Mouse (Mus musculus) limb, embryonic 14.5 days (tissue): Measurements from ENCODE around the gene Net1. TPM values are rescaled to one million over a fixed set of nuclear protein-coding genes. Genes with fewer than 3 reads are reported as not detected.
A peak's percentile ranks its signal among the peaks of the same experiment; 100 is the strongest.

Experiments used
- ATAC-seq: fragments of 200-750 bp; cut with Nextera tagmentation; 2 replicates; pipeline ENCODE4 v1.8.0; 2017; ENCODE audit warnings: low read depth, moderate number of reproducible peaks, moderate TSS enrichment; ENCODE audit not compliant: low FRiP score
- DNase-seq: peaks from one replicate; pipeline ENCODE4 v3.0.0-alpha.2; 2015; ENCODE audit warnings: low spot score
- H3K27ac ChIP-seq: fragments of 300-500 bp; sonication (generic); replicated peaks from 2 replicates; pipeline ENCODE4 v1.5.1; 2014; ENCODE audit warnings: low read depth, mild to moderate bottlenecking, low read length, moderate library complexity, mixed read lengths
- H3K27me3 ChIP-seq: fragments of 300-500 bp; sonication (generic); 2 replicates; pipeline ENCODE4 v1.6.1; 2014; ENCODE audit warnings: low read length, mixed read lengths; ENCODE audit not compliant: control insufficient read depth, insufficient read depth
- H3K36me3 ChIP-seq: fragments of 300-500 bp; sonication (generic); 2 replicates; pipeline ENCODE4 v1.6.1; 2014; ENCODE audit warnings: mild to moderate bottlenecking, low read length, moderate library complexity, mixed read lengths; ENCODE audit not compliant: control insufficient read depth, insufficient read depth
- H3K4me1 ChIP-seq: fragments of 300-500 bp; sonication (generic); 2 replicates; pipeline ENCODE4 v1.6.1; 2014; ENCODE audit warnings: antibody characterized with exemption, low read length, mixed read lengths; ENCODE audit not compliant: control insufficient read depth, insufficient read depth
- H3K4me2 ChIP-seq: fragments of 300-500 bp; sonication (generic); replicated peaks from 2 replicates; pipeline ENCODE4 v1.6.1; 2014; ENCODE audit warnings: low read depth, mild to moderate bottlenecking, low read length, moderate library complexity; ENCODE audit not compliant: severe bottlenecking
- H3K4me3 ChIP-seq: fragments of 300-500 bp; sonication (generic); replicated peaks from 2 replicates; pipeline ENCODE4 v1.5.1; 2014; ENCODE audit warnings: low read length
- H3K9ac ChIP-seq: fragments of 300-500 bp; sonication (generic); 2 replicates; pipeline ENCODE4 v1.6.1; 2014; ENCODE audit warnings: mild to moderate bottlenecking, low read depth, low read length, moderate library complexity; ENCODE audit not compliant: severe bottlenecking
- H3K9me3 ChIP-seq: fragments of 300-500 bp; sonication (generic); 2 replicates; pipeline ENCODE4 v1.6.1; 2016; ENCODE audit warnings: low read length; ENCODE audit not compliant: control insufficient read depth
- POLR2A ChIP-seq: fragments of 200-500 bp; IDR thresholded peaks from 2 replicates; pipeline ENCODE4 v1.8.0; 2012; ENCODE audit warnings: inconsistent platforms, mild to moderate bottlenecking, moderate library complexity, borderline replicate concordance; ENCODE audit not compliant: insufficient read depth, insufficient read length; ENCODE audit errors: extremely low read depth
- WGBS: fragments of 180-500 bp; shearing (Covaris S2); extraction: QIAGEN DNeasy Blood & Tissue Kit; methylation state at CpG from one replicate; pipeline ENCODE4 v1.1.7; 2014; 5-methylcytosine and 5-hydroxymethylcytosine counted together
- polyA plus RNA-seq, 2 experiments: library from polyadenylated mRNA; depleted of rRNA in 1 of 2; stranded (reverse) in 1 of 2; unstranded in 1 of 2; fragments of >200 nt; fragmentation: Nextera tagmentation in 1 of 2; extraction: Ambion mirVana in 1 of 2; gene quantifications; 2 replicates each; pipeline versions ENCODE4 v1.2.1 to v1.2.3; 2012 to 2014

Net1 gene
- polyA plus RNA-seq, 2 experiments = 71.8 to 115 TPM

DNA sequence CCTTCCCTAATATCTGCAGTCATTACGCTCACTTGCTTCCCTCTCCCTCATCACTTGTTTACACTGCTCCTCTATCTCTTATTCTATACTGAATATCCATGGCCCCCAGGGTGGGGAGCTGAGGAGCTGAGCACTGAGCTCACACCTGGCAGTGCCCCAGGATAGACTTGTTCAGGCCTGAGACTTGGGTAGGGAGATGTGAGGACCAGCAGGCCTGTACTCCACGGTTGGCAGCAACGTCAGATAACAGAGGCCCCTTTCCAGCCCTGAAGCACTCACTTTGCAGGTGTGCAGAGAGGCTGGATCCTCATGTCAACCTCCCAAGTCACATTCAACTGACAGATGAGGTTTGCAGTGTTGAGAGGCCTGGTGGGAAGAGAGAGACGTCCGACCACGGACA, 40.8 kb downstream of the Net1 start:
- no peak for TF ChIP-seq POLR2A
- no peak for DNase-seq
- H3K9me3 ChIP-seq = no peaks in the 10 kb centered on the region
- H3K27ac ChIP-seq = 0 out of 2 replicates have a peak overlapping the region, but pooled peaks have one; percentile 15
- H3K4me3 ChIP-seq = no peak overlapping the region
- H3K36me3 ChIP-seq = peaks cover 11% of the 10 kb centered on the region
- 75% methylated on average over 6 of the region's 6 CpGs for WGBS
- H3K4me2 ChIP-seq = no peak overlapping the region
- H3K9ac ChIP-seq = no peak overlapping the region
- no peaks in the 10 kb centered on the region for H3K27me3 ChIP-seq
- no peak; the same call in 1 of the 2 replicates for ATAC-seq
- H3K4me1 ChIP-seq = peaks cover 2% of the 10 kb centered on the region; the same call in 1 of the 2 replicates

DNA sequence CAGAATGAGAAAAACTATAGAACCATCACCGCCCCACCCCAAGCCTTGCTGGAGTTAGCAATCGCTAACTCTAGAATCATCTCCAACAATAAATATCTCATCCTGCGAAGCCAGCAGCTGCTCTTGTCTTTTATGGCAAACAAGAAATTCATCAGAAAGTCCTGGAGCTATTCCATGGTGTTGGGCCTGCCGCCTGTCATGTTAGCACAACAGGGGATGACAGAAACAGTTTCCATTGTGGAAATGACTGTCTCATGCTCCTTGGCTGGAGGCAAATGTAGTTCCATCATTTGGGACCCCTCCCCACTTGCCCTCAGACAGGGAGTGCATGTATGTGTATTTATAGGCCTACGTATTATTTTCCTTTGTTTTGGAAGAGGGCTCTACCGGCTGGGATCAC, 41.6 kb downstream of the Net1 start:
- DNase-seq = no peak
- peaks cover 2% of the 10 kb centered on the region; the same call in 1 of the 2 replicates for H3K4me1 ChIP-seq
- H3K9me3 ChIP-seq = no peaks in the 10 kb centered on the region
- H3K9ac ChIP-seq = no peak overlapping the region
- peak; percentile 45 for ATAC-seq
- H3K36me3 ChIP-seq = peaks cover 4% of the 10 kb centered on the region
- no peak overlapping the region for H3K4me2 ChIP-seq
- H3K4me3 ChIP-seq = no peak overlapping the region
- H3K27me3 ChIP-seq = no peaks in the 10 kb centered on the region
- WGBS = 63% methylated on average over 6 of the region's 6 CpGs
- TF ChIP-seq POLR2A = no peak
- H3K27ac ChIP-seq = peak overlapping the region; percentile 58; the same call in 1 of the 2 replicates

DNA sequence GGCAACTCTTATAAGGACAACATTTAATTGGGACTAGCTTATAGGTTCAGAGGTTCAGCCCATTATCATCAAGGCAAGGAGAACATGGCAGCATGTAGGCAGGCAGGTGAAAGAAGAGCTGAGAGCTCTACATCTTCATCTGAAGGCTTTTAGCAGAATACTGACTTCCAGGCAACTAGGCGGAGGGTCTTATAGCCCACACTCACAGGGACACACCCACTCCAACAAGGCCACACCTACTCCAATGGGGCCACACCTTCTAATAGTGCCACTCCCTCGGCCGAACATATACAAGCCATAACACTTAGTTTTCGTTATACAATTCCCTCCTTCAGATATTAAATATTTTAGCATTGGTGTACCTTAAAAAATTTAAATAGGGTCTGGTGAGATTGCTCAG, 45.2 kb downstream of the Net1 start:
- H3K4me3 ChIP-seq = no peak overlapping the region
- WGBS = 95% methylated on average over 4 of the region's 4 CpGs
- H3K9me3 ChIP-seq = no peaks in the 10 kb centered on the region
- ATAC-seq (no peak), DNase-seq (no peak)
- TF ChIP-seq POLR2A = no peak
- no peaks in the 10 kb centered on the region for H3K36me3 ChIP-seq
- H3K27me3 ChIP-seq = no peaks in the 10 kb centered on the region
- no peaks in the 10 kb centered on the region for H3K4me1 ChIP-seq
- H3K4me2 ChIP-seq = no peak overlapping the region
- H3K9ac ChIP-seq = no peak overlapping the region
- no peak overlapping the region for H3K27ac ChIP-seq

DNA sequence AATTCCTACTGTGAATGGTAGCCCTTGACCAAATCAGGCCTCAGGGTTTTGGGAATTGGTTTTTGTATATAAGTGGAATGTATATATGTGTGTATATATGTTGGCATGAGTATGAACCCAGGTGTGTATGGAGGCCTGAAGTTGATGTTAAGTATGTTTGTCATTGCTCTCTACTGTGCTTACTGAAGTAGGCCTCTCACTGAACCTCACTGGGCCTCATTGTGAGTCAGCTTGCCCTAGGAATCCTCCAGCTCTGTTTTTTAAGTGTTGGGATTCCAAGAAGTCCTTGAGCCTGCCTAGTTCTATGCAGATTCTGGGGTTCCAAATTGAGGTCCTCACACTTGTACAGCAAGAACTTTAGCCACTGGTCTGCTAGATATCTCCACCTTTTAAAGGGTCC, 48.1 kb downstream of the Net1 start:
- Histone ChIP-seq H3K4me1 (no peaks in the 10 kb centered on the region), H3K4me2 (no peak overlapping the region), H3K36me3 (no peaks in the 10 kb centered on the region), H3K27ac (no peak overlapping the region), H3K9me3 (no peaks in the 10 kb centered on the region), H3K9ac (no peak overlapping the region), H3K27me3 (no peaks in the 10 kb centered on the region), H3K4me3 (no peak overlapping the region)
- ATAC-seq = no peak
- no peak for DNase-seq
- TF ChIP-seq POLR2A = no peak

DNA sequence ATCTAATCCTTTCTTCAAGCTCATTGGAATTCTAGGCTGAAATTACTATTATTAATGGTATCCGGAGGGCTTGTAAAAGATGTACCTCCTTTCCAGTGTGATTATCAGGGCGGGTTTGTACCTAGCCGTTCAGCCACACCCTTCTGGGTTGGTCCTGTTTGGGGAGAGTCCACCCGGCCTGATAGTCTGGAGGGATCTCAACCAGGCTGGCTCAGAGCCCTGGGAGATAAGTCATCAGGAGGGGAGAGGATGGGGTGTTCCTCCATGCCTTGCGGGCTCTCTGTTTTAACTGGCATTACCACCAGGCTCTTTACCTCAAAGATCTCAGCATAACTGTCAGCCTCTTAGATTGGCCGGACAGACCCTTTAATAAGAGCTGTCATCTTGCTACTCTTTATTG, 50.9 kb downstream of the Net1 start:
- H3K36me3 ChIP-seq = no peaks in the 10 kb centered on the region
- no peak overlapping the region for H3K27ac ChIP-seq
- no peak overlapping the region for H3K4me2 ChIP-seq
- H3K27me3 ChIP-seq = no peaks in the 10 kb centered on the region
- H3K9me3 ChIP-seq = no peaks in the 10 kb centered on the region
- ATAC-seq (no peak), DNase-seq (no peak)
- TF ChIP-seq POLR2A = no peak
- WGBS = 74% methylated on average over 6 of the region's 6 CpGs
- no peaks in the 10 kb centered on the region for H3K4me1 ChIP-seq
- H3K9ac ChIP-seq = no peak overlapping the region
- H3K4me3 ChIP-seq = no peak overlapping the region
